Mouse (Mus musculus) urinary bladder, postnatal 10 days (tissue): ENCODE measurements around the gene Rbm19.

Experiments used
- DNase-seq: peaks from one replicate; pipeline ENCODE4 v3.0.0; 2022; ENCODE audit warnings: low spot score

Rbm19 gene

GRCm38 (mm10) chr5:120165061-120165942 is 49.0 kb downstream of the Rbm19 start:
- DNase-seq = no peak

GRCm38 (mm10) chr5:120167787-120168325 is 51.6 kb downstream of the Rbm19 start:
- no peak for DNase-seq

GRCm38 (mm10) chr5:120171865-120172728 is 55.8 kb downstream of the Rbm19 start:
- DNase-seq = no peak

DNA sequence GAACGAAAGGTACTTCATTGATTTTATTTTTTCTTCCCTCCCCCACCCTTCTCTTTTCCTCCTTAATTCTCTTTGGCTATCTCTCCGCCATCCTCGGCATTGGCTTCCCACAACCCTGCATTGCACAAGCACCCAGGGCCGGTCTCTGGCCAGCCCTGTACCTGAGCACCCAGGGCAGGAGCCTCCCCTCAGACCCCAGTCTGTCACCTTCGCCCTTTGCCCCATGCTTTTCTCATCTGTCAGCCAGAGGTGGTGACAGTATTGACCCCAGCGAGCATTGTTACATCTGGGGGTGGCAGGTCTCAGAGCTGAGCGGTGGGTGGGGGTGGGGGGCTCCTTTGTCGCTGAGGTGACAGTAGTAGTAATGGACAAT is 56.5 kb downstream of the Rbm19 start:
- no peak for DNase-seq

DNA sequence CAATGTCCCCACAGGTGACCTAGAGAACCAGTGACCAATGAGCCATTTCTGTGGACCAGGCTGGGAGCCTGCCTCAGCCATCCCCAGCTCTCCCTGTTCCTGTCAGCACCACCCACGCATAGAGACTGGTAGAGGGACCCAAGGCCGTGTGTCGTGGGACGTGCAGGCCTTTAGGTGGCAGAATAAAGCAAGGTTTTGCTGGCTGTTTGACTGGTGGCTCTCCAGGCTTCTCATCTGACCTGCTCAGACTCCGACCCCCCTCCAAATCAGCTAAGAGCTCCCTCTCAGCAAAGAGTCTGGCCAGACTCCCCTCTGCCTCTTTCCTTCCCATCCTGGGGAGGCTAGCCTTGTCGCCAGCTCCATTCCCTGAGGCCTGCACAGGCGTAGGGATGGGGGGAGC is 58.1 kb downstream of the Rbm19 start:
- no peak for DNase-seq

GRCm38 (mm10) chr5:120175217-120175616 is 59.0 kb downstream of the Rbm19 start:
- DNase-seq = no peak

DNA sequence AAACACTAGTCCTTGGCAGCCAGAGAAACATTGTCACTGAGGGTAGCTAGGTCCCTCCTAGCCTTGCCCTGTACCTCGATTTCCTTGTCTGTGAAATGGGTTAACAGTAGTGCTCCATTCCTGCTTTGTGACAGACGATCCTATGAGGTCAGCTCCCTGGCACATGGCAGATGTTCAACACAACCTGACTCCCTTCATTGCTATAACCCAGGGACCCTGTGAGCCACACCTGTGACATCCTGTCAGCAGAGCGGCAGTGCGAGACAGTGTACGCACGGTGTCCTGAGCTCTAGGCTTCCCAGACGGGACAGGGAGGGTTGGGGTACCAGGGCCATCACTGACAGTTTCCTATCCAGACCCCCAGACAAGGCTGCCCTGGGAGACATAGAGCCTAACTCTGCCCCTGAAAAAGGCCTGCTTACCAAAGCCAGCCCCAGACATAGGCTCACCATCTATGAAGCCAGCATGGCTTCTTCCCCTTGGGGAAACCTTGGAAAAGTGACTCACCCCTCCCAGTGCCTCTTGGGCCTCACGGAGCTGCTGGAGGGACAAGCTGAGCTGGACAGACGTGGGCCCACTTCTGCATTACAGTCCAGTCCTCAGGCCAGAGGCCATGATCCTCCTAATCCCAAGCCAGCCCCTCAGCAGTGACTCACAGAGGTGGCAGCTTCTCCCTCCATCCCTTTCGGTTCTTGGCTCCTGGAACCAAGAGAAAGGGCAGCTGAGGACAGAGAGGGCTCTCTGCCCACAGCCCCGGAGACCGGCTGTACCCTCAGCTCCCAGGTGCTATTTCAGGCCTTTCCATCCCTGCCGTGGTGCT is 60.2 kb downstream of the Rbm19 start:
- no peak for DNase-seq

- DNase-seq = no peak
Observed at GRCm38 (mm10) chr5:120177066-120177340, 60.7 kb downstream of the Rbm19 start.

GRCm38 (mm10) chr5:120180102-120180501 is 63.8 kb downstream of the Rbm19 start:
- DNase-seq = no peak

- no peak for DNase-seq
Observed at GRCm38 (mm10) chr5:120181384-120181783, 65.1 kb downstream of the Rbm19 start.

DNA sequence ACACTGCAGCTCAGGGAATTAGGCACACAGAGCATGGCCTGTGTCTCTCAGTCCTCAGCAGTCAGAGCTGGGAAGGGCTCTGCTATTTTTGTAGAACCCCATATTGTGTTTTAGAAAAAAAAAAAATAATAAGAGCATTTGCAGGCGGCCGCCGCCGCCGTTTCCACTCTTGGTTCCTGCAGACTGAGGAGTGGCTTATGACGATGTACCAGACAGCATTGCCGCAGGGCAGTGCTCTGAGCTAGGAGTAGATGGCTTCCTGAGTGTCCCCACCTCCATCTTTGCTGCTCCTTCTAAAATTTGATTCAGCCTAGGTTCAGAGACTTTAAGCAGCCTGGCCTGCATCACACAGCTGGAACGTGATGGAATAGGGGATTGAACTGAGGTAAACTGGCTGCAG is 67.1 kb downstream of the Rbm19 start:
- DNase-seq = no peak

- no peak for DNase-seq
Observed at GRCm38 (mm10) chr5:120183790-120184189, 67.5 kb downstream of the Rbm19 start.

- no peak for DNase-seq
Observed at GRCm38 (mm10) chr5:120185949-120186348, 69.7 kb downstream of the Rbm19 start.

DNA sequence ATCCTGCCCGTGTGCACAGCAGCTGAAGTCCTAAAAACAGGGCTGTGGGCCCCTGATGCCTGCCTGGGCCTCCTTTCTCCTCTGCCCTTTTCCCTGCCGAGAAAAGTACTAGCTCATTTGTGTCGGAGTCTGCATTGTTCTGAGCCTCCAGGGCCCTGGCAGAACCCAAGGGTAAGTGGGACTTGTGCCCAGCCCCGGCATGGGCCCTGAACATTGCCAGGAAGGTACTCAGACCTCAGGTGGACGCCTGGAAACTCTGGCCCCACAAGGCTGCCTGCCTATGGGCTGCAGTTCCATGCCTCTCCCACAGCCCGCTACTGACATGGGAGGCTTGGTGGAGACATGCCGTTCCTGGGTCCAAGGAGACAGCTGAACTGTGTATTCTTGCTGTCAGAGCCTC is 72.3 kb downstream of the Rbm19 start:
- no peak for DNase-seq

DNA sequence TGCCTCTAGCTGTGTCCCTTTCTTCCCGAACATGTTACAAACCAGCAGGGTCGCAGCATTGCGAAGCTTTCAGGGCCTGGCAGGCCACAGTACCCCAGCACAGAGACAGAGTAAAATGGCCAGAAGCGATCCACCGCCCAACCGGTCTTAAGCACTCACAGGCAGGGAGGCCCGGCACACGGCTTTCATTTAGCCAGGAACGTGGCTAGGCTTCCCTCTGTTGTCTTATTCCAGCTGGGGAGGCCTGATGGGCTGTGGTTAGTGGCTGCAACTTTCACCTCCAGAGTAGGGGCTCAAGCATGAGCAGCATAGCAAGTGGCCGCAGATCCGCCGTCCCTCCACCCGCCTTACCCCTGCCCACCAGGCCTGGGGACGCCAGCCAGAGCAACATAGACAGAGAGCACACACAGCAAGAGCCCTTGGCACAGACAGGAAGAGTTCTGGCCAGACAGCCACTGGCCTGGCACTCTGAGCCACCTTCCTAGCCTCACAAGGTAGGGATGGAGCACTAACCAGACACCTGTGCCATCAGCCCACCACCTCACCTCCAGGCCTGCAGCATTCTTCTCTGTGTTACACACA is 73.8 kb downstream of the Rbm19 start:
- DNase-seq = no peak

DNA sequence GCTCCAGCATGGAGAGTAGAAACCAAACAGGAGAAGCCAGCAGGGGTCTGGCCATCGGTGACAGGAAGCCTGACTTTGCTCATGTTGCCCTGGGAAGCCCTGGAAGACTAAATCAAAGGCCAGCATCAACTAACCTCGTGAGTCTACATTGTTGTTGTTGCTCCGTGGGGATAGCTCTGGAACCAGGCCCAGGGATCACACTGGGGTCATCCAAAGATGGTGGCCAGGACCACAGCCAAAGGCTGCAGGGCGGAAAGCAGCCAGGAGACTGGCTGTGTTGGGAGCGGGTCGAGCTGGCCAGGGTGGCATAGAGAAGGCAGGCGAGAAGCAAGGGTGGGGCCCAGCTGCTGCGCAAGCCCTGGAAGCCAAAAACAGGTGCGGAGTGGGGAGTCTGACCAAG is 75.4 kb downstream of the Rbm19 start:
- no peak for DNase-seq

DNA sequence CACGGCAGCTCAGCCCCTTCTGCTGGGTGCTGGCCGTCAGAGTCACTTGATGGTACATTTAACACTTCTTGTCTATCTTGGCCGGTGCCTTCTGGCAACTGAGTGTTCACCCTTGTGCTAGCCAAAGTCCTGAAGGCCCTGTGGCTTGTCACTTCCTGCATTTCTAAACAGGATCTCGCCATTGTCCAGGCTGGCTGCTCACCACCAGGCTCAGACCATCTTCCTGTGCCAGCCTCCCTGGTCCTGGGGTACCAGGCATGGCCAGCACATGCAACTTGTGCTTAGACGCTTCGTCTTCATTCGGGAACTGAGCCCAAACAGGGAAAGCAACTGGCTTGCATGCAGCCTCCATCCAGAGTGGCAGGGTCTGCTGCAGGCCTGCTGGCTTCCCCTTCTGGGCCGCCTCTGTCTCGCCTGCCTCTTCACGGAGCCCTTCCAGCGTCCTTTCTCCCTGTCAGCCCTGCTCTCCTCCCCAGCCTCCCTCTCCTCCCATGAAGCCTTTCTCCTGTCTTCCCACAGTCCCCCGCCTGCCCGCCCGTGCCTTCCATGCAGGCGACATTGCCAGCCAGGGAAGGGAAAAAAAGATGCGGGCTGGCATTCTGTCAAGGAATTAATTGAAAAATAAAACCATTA is 78.2 kb downstream of the Rbm19 start:
- DNase-seq = no peak

- no peak for DNase-seq
Observed at GRCm38 (mm10) chr5:120194948-120195347, 78.7 kb downstream of the Rbm19 start.

- no peak for DNase-seq
Observed at GRCm38 (mm10) chr5:120196879-120197278, 80.6 kb downstream of the Rbm19 start.

GRCm38 (mm10) chr5:120197813-120198387 is 81.6 kb downstream of the Rbm19 start:
- DNase-seq = no peak

GRCm38 (mm10) chr5:120199865-120200264 is 83.6 kb downstream of the Rbm19 start:
- no peak for DNase-seq
